Mouse (Mus musculus): ENCODE data around the gene Fam19a1. TPM values are rescaled to one million over a fixed set of nuclear protein-coding genes. Genes with fewer than 3 reads are reported as not detected.

Gene Fam19a1
- polyA plus RNA-seq, 2 experiments, result not detected

GRCm38 (mm10) chr6:96544832-96545231 lies 431.9 kb downstream of the Fam19a1 start:
- TF ChIP-seq CTCF (IDR thresholded peaks at IDR 0.05; ENCODE audit: low read depth) (no peak), EP300 (IDR thresholded peaks at IDR 0.05; ENCODE audit: low read depth) (no peak)
- no peak overlapping the region for H3K4me2 ChIP-seq (ENCODE audit: low read depth)
- ATAC-seq (ENCODE audit: insufficient read depth), result no peak
- H3K4me3 ChIP-seq (ENCODE audit: insufficient read depth in 1 of 2, low read depth in 2 of 2, low read length in 2 of 2), result no peak overlapping the region
- no peaks in the 10 kb centered on the region for H3K27me3 ChIP-seq (ENCODE audit: control insufficient read depth, insufficient read depth, low read length)
- H3K27ac ChIP-seq, result no peak overlapping the region
- no peak for DNase-seq (ENCODE audit: low read depth in 3 of 3, low spot score in 3 of 3)
- H3K9ac ChIP-seq (replicated peaks), result no peak overlapping the region
- 46% methylated on average over 3 of the region's 3 CpGs for WGBS (ENCODE audit: insufficient replicate concordance)
- H3K9me3 ChIP-seq (ENCODE audit: control insufficient read depth, low read length), result no peaks in the 10 kb centered on the region
- H3K36me3 ChIP-seq (replicated peaks; ENCODE audit: control insufficient read depth, insufficient read depth, low read depth), result no peaks in the 10 kb centered on the region
- no peaks in the 10 kb centered on the region for H3K4me1 ChIP-seq (replicated peaks; ENCODE audit: control insufficient read depth in 2 of 2, insufficient read depth in 2 of 2, low read length in 1 of 2)

GRCm38 (mm10) chr6:96550431-96550830 lies 437.5 kb downstream of the Fam19a1 start:
- Histone ChIP-seq H3K4me2 (ENCODE audit: low read depth) (no peak overlapping the region), H3K36me3 (replicated peaks; ENCODE audit: control insufficient read depth, insufficient read depth, low read depth) (no peaks in the 10 kb centered on the region), H3K9me3 (ENCODE audit: control insufficient read depth, low read length) (no peaks in the 10 kb centered on the region), H3K4me1 (replicated peaks; ENCODE audit: control insufficient read depth in 2 of 2, insufficient read depth in 2 of 2, low read length in 1 of 2) (no peaks in the 10 kb centered on the region), H3K27ac (no peak overlapping the region), H3K4me3 (ENCODE audit: insufficient read depth in 1 of 2, low read depth in 2 of 2, low read length in 2 of 2) (no peak overlapping the region), H3K27me3 (ENCODE audit: control insufficient read depth, insufficient read depth, low read length) (no peaks in the 10 kb centered on the region), H3K9ac (replicated peaks) (no peak overlapping the region)
- WGBS (ENCODE audit: insufficient replicate concordance), result 75% methylated on average over 4 of the region's 4 CpGs
- ATAC-seq (ENCODE audit: insufficient read depth) (no peak), DNase-seq (ENCODE audit: low read depth in 3 of 3, low spot score in 3 of 3) (no peak)
- no peak for TF ChIP-seq CTCF (IDR thresholded peaks at IDR 0.05; ENCODE audit: low read depth)
- TF ChIP-seq EP300 (IDR thresholded peaks at IDR 0.05; ENCODE audit: low read depth), result no peak

- no peak for DNase-seq (ENCODE audit: low read depth in 3 of 3, low spot score in 3 of 3)
- Histone ChIP-seq H3K36me3 (replicated peaks; ENCODE audit: control insufficient read depth, insufficient read depth, low read depth) (no peaks in the 10 kb centered on the region), H3K4me1 (replicated peaks; ENCODE audit: control insufficient read depth in 2 of 2, insufficient read depth in 2 of 2, low read length in 1 of 2) (no peaks in the 10 kb centered on the region), H3K4me2 (ENCODE audit: low read depth) (no peak overlapping the region), H3K9me3 (ENCODE audit: control insufficient read depth, low read length) (no peaks in the 10 kb centered on the region), H3K4me3 (ENCODE audit: insufficient read depth in 1 of 2, low read depth in 2 of 2, low read length in 2 of 2) (no peak overlapping the region), H3K27ac (no peak overlapping the region), H3K27me3 (ENCODE audit: control insufficient read depth, insufficient read depth, low read length) (no peaks in the 10 kb centered on the region), H3K9ac (replicated peaks) (no peak overlapping the region)
- WGBS (ENCODE audit: insufficient replicate concordance), result 15% methylated on average over 5 of the region's 5 CpGs
- no peak for ATAC-seq (ENCODE audit: insufficient read depth)
- TF ChIP-seq EP300 (IDR thresholded peaks at IDR 0.05; ENCODE audit: low read depth) (no peak), CTCF (IDR thresholded peaks at IDR 0.05; ENCODE audit: low read depth) (no peak)
These were observed 465.7 kb downstream of the Fam19a1 start for GRCm38 (mm10) chr6:96578649-96579048.

- no peak for ATAC-seq (ENCODE audit: insufficient read depth)
- Histone ChIP-seq H3K4me1 (replicated peaks; ENCODE audit: control insufficient read depth in 2 of 2, insufficient read depth in 2 of 2, low read length in 1 of 2) (no peaks in the 10 kb centered on the region), H3K36me3 (replicated peaks; ENCODE audit: control insufficient read depth, insufficient read depth, low read depth) (no peaks in the 10 kb centered on the region), H3K9ac (replicated peaks) (no peak overlapping the region), H3K27me3 (ENCODE audit: control insufficient read depth, insufficient read depth, low read length) (no peaks in the 10 kb centered on the region), H3K27ac (no peak overlapping the region), H3K4me3 (ENCODE audit: insufficient read depth in 1 of 2, low read depth in 2 of 2, low read length in 2 of 2) (no peak overlapping the region), H3K4me2 (ENCODE audit: low read depth) (no peak overlapping the region), H3K9me3 (ENCODE audit: control insufficient read depth, low read length) (no peaks in the 10 kb centered on the region)
- TF ChIP-seq CTCF (IDR thresholded peaks at IDR 0.05; ENCODE audit: low read depth) (no peak), EP300 (IDR thresholded peaks at IDR 0.05; ENCODE audit: low read depth) (no peak)
- DNase-seq (ENCODE audit: low read depth in 3 of 3, low spot score in 3 of 3), result no peak
- 54% methylated on average over 4 of the region's 4 CpGs for WGBS (ENCODE audit: insufficient replicate concordance)
These were observed 467.8 kb downstream of the Fam19a1 start for GRCm38 (mm10) chr6:96580726-96581125.

- TF ChIP-seq CTCF (IDR thresholded peaks at IDR 0.05; ENCODE audit: low read depth) (no peak), EP300 (IDR thresholded peaks at IDR 0.05; ENCODE audit: low read depth) (no peak)
- Histone ChIP-seq H3K9ac (replicated peaks) (no peak overlapping the region), H3K27ac (no peak overlapping the region), H3K4me2 (ENCODE audit: low read depth) (no peak overlapping the region), H3K27me3 (ENCODE audit: control insufficient read depth, insufficient read depth, low read length) (no peaks in the 10 kb centered on the region), H3K4me3 (ENCODE audit: insufficient read depth in 1 of 2, low read depth in 2 of 2, low read length in 2 of 2) (no peak overlapping the region), H3K36me3 (replicated peaks; ENCODE audit: control insufficient read depth, insufficient read depth, low read depth) (no peaks in the 10 kb centered on the region), H3K4me1 (replicated peaks; ENCODE audit: control insufficient read depth in 2 of 2, insufficient read depth in 2 of 2, low read length in 1 of 2) (no peaks in the 10 kb centered on the region), H3K9me3 (ENCODE audit: control insufficient read depth, low read length) (no peaks in the 10 kb centered on the region)
- DNase-seq (ENCODE audit: low read depth in 3 of 3, low spot score in 3 of 3) (no peak), ATAC-seq (ENCODE audit: insufficient read depth) (no peak)
- WGBS (ENCODE audit: insufficient replicate concordance), result 65% methylated on average over 3 of the region's 3 CpGs
These were observed 468.2 kb downstream of the Fam19a1 start for GRCm38 (mm10) chr6:96581187-96581586.
